Mouse (Mus musculus) lung, postnatal 25 days (tissue): ENCODE data around the gene Gal3st2c.
"Not testable (repeated sequence)": the region's sequence is repeated elsewhere in the genome, so short reads cannot be mapped to it uniquely, and the experiment has no call there.

Experiments
- DNase-seq: peaks from one replicate; pipeline ENCODE4 v3.0.0; 2022; ENCODE audit warnings: low spot score

Gene Gal3st2c

DNA sequence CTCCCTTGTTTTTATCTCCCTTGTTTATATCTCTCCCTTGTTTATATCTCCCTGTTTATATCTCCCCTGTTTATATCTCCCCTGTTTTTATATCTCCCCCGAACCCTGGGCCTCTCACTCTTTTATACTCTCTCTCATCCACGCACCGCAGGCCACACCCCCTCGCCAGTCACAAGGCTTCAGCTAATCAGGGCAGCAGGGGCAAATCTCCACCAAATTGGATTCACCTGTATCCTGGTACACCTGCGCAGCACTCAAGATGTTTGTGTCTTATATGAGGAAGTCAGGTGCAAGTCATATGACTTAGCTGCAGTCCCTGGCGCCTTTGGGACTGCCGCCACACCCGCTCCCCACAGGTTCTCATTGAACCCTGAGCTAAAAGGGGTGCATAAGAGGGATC, at the start of gene Gal3st2c:
TSS of gene Gal3st2c (plus strand) at position 301 of the 400 bp plus-strand sequence.
- not testable (repeated sequence) for DNase-seq

GRCm38 (mm10) chr1:93949087-93949486, 41.2 kb upstream of the Gal3st2c start:
- DNase-seq: not testable (repeated sequence)

DNA sequence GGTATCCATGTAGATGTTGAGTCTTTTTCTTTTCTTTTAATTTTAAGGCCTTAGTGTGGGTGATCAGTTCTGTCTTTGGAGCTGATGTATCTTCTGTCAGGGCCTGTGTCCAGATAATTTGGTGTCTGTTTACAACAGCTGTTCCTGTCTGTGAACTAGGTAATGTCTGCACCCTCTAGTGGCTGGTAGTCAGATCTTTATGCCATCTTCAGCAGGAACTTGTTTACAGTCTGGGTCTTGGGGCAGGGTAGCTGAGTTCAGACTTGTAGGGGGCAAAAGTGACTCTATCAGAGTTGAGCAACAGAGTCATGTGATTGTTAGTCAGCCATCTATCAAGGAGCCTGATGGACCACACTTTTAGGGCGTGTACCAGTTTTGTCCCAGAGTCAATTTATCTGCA, 23.8 kb upstream of the Gal3st2c start:
- DNase-seq: not testable (repeated sequence)

GRCm38 (mm10) chr1:93970380-93970779, 19.9 kb upstream of the Gal3st2c start:
- not testable (repeated sequence) for DNase-seq

GRCm38 (mm10) chr1:93970797-93971196, 19.5 kb upstream of the Gal3st2c start:
- DNase-seq: not testable (repeated sequence)

GRCm38 (mm10) chr1:93975764-93976163, 14.5 kb upstream of the Gal3st2c start:
- DNase-seq: not testable (repeated sequence)

DNA sequence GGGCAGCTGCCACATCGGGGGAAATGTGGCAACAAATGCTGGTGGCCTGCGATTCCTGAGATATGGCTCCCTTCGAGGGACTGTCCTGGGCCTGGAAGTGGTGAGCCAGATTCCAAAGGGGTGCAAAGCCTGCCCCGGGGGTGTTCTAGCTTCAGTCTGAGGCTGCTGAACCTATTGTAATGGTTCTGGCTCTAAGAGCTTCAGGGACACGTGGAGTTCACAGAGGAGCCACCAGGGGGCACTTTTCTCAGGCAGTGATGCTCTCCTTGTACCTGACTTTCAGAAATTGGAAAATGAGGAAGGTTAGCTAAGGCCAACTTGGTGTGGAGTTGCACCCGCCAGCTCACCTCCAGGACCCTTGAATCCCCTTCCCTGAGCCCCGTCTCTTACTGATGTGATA, 12.0 kb upstream of the Gal3st2c start:
- DNase-seq: not testable (repeated sequence)

DNA sequence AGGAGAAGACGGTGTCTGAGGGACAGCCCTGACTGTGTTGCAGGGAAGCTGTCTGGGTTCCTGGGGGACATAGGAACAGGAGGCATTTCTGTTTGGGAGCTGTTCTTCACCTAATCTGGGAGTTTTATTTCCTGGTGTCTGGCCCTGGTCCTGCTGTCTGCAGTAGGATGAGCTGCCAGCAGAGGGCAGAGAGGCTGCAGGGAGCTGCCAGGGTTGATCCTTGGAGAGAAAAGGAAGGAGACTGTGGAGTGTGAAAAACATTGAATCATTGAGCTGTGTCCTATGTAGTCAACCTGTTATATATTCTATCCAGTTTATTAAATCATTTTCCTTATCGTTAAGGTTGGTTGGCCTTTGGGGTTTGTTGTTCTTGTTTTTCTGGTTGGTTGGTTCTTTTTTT, 9.4 kb upstream of the Gal3st2c start:
- not testable (repeated sequence) for DNase-seq

- DNase-seq: no peak
These were observed 4.1 kb upstream of the Gal3st2c start for GRCm38 (mm10) chr1:93986167-93986566.

- no peak for DNase-seq
These were observed 1.5 kb upstream of the Gal3st2c start for GRCm38 (mm10) chr1:93988786-93989185.

DNA sequence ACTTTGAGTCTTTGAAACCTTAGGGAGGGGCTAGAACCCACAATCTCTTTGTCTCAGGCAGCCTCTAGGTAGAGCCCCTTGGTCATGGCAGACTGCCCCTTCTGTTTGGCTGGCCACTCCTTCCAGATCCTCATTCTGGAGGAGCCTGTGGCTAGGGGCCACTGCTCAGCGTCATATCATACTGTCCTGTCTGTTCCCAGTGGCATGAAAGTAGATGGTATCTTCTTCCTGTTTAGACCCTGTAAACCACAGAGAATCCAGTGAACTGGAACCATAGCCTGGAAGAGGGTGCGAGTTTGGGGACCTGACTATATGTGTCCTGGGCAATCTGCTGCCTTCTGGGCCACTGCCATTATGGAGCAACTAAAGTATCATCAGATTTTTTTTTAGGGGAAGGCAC, 759 bp downstream of the Gal3st2c start:
- not testable (repeated sequence) for DNase-seq

GRCm38 (mm10) chr1:93991491-93991890, 1.2 kb downstream of the Gal3st2c start:
- not testable (repeated sequence) for DNase-seq

DNA sequence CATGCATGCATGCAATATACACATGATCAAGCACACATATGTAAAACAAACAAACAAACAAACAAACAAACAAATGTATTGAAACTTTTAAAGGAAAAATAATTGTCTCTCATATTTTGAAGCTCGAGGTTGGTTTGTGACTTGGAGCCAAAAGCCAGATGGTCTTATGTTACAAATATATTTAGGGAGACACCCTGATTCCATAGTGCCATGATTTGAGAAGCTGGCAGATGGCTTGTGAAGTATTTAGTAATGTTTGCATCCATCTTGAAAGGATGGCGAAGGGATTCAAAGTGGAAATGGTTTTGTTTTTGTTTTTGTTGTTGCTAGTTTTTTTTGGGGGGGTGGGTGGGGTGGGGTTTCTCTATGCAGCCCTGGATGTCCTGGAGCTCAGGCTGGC, 10.7 kb downstream of the Gal3st2c start:
- DNase-seq: no peak

DNA sequence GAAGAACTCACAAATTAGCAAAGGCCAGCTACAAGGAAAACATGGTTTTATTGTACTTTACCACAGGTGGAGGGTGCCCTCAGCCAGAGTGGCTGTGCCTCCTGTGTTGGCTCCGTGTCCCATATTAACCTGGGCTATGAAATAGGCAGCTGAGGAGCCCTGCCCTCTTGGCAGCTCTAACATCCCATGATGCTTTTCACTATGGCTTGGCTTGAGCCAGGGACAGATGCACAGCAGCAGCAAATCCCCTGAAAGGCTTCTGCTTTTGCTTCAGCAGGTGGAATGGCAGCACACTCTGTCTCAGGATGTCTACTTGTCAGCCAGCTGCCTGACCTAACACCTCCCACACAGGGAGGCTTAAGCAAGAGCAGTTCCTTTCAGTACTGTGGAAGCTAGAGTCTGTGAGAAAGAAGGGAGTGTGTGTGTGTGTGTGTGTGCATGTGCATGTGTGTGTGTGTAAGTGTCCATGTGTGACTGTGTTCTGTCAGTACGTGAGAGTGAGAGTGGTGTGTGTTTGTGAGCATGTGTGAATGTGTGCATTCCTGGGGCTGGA, 15.7 kb downstream of the Gal3st2c start:
- not testable (repeated sequence) for DNase-seq

DNA sequence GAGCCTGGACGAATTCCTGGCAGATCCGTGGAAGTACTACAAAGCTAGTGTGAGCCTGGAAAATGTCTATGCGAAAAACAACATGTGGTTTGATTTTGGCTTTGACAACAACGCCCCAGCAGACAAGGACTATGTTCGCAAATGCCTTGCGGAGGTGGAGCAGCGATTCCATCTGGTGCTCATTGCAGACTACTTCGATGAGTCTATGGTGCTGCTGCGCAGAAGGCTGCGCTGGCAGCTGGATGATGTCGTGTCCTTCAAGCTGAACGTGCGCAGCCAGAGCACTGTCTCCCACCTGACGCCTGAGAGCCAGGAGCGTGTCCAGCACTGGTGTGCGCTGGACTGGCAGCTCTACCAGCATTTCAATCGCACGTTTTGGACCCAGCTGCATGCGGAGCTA, 18.5 kb downstream of the Gal3st2c start:
- DNase-seq: not testable (repeated sequence)

- no peak for DNase-seq
These were observed 21.3 kb downstream of the Gal3st2c start for GRCm38 (mm10) chr1:94011643-94012042.

GRCm38 (mm10) chr1:94020151-94020550, 29.8 kb downstream of the Gal3st2c start, which contains the start of gene Neu4:
Gene Neu4 (plus strand): TSS chr1:94020451.
- DNase-seq: no peak

GRCm38 (mm10) chr1:94027506-94028108, 37.3 kb downstream of the Gal3st2c start:
- DNase-seq: no peak

GRCm38 (mm10) chr1:94028741-94029140, 38.4 kb downstream of the Gal3st2c start:
- DNase-seq: no peak

DNA sequence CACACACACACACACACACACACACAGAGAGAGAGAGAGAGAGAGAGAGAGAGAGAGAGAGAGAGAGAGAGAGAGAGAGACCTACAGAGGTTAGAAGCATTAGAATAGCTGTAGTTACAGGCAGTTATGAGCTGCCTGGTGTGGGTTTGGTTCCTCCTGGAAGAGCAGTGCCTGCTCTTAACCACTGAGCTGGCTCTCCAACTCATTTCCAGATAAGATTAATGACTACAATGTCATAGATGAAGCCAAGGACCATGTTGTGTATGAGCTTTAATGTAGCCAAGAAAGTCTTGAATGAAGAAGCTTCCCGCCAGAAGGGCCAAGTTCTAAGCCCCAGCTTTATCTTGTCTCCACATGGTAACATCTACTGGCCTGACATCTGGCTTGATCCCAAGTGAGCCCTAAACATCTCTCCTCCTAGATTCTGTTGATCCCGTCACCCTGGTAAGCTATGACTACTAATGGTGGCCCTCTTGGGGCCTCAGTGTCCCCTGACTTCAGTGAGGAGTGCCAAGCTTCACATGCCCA, 42.8 kb downstream of the Gal3st2c start:
- no peak for DNase-seq

DNA sequence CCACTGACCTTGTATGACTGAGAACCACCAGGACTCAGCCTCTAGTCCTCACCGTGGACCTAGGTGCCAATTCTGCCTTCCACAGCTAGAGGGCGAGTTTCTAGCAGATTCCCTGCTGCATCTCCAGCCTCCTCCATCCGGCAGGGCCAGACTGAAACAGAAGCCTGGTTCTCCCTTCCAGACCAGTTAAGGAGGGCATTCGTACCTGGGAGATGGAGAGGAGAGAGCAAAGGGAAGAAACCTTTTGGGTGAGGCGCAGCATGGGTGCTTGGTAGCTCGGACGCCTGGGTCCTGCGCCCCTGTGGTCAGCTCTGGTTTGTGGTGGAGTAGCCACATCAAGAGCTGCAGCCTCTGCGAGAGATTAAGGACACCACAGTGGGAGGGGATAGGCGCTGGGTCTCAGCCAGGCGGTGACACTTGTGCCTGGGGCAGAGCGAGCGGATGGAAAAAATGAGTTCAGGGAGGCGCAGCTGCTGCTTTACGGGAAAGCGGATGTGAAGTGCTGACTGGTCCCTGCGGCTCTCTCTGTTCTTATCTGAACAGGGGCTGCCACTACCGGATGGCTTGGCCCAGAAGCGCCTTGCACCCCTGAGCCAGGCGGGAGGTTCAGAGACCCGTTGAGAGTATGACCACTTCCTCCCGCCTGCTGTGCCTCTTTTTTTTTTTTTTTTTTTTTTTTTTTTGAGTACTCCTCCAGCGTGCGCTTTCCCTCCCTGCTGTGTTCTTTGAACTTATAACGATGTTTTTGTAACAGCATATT, 44.9 kb downstream of the Gal3st2c start:
- peak; percentile 83 for DNase-seq

GRCm38 (mm10) chr1:94040391-94040790, 50.1 kb downstream of the Gal3st2c start:
- no peak for DNase-seq

DNA sequence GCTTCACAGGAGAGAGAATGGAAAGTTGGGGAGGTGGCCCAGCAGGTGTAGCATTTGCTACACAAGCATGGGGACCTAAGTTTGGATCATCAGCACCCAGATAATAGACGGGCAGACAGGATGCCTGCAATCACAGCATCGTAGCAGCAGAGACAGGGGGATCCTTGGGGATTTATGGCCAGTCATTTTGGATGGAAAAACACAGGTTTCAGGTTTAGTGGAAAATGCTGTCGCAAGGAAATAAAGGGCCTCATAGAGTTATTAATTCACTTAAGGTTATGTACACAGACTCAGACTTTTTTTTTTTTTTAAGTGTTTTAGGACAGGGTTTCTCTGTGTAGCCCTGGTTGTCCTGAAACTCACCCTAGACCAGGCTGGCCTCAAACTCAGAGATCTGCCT, 55.2 kb downstream of the Gal3st2c start:
- DNase-seq: no peak
